Mouse (Mus musculus): ENCODE results near the gene Il10rb. TPM values are rescaled to one million over a fixed set of nuclear protein-coding genes. Genes with fewer than 3 reads are reported as not detected.

Il10rb gene
- polyA plus RNA-seq, 1 experiment = 13.7 TPM

DNA sequence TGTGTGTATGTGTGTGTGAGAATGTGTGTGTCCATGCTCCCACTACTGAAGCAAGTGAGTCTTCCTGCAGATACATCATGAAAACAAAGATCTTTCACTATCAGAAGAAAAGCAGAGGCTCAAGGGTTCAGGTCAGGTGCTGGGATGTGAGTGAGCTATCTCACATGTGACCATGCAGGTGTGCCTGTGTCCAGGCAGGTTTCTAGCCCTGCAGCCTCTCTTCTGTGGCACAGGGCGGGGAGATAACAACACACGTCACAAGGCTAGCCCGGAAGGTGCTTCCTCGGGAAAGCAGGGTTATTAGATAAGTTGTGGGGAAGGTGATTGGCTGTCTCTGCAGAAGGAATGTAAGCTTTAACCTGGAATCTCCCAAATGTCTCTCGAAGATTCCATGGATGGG lies 25.8 kb upstream of the Il10rb start:
- Histone ChIP-seq H3K4me3 (no peak overlapping the region), H3K4me2 (ENCODE audit: low read depth) (no peak overlapping the region), H3ac (ENCODE audit: control insufficient read depth, insufficient read length) (no peak overlapping the region), H3K27me3 (ENCODE audit: control insufficient read depth, insufficient read depth, insufficient read length) (no peaks in the 10 kb centered on the region), H3K36me3 (ENCODE audit: control insufficient read depth, insufficient read depth) (peaks cover 5% of the 10 kb centered on the region), H3K79me2 (ENCODE audit: control insufficient read depth, insufficient read depth) (peaks cover 1% of the 10 kb centered on the region)
- TF ChIP-seq USF1 (IDR thresholded peaks at IDR 0.05; ENCODE audit: low read depth) = no peak
- TF ChIP-seq REST (IDR thresholded peaks at IDR 0.05; ENCODE audit: insufficient read depth, insufficient read length) = no peak
- TF ChIP-seq CEBPB (IDR thresholded peaks at IDR 0.05; ENCODE audit: insufficient read depth, poor library complexity, severe bottlenecking) = no peak
- no peak for TF ChIP-seq E2F4 (IDR thresholded peaks at IDR 0.05; ENCODE audit: insufficient read depth)
- no peak for TF ChIP-seq POLR2AphosphoS2 (IDR thresholded peaks at IDR 0.05; ENCODE audit: insufficient read length, low read depth)

- H3ac ChIP-seq (ENCODE audit: control insufficient read depth, insufficient read length) = no peak overlapping the region
- no peaks in the 10 kb centered on the region for H3K27me3 ChIP-seq (ENCODE audit: control insufficient read depth, insufficient read depth, insufficient read length)
- TF ChIP-seq SRF (IDR thresholded peaks at IDR 0.05; ENCODE audit: control insufficient read depth, insufficient read length, low read depth) = no peak
- no peak for TF ChIP-seq MYOG (IDR thresholded peaks at IDR 0.05; ENCODE audit: control insufficient read depth in 1 of 3, insufficient read depth in 1 of 3, insufficient read length in 2 of 3, low read depth in 2 of 3)
- no peak for TF ChIP-seq POLR2AphosphoS2 (IDR thresholded peaks at IDR 0.05; ENCODE audit: insufficient read length, low read depth)
- no peak for TF ChIP-seq TCF12 (IDR thresholded peaks at IDR 0.05; ENCODE audit: insufficient read depth, poor library complexity, severe bottlenecking)
- no peak for TF ChIP-seq CEBPB (IDR thresholded peaks at IDR 0.05; ENCODE audit: insufficient read depth, poor library complexity, severe bottlenecking)
- TF ChIP-seq MAX (IDR thresholded peaks at IDR 0.05; ENCODE audit: low read depth) = no peak
- TF ChIP-seq POLR2A (IDR thresholded peaks at IDR 0.05; ENCODE audit: insufficient read length, low read depth) = no peak
- TF ChIP-seq E2F4 (IDR thresholded peaks at IDR 0.05; ENCODE audit: insufficient read depth) = no peak
- no peak for TF ChIP-seq MYOD1 (IDR thresholded peaks at IDR 0.05; ENCODE audit: control insufficient read depth in 1 of 3, insufficient read length in 2 of 3, low read depth in 2 of 3)
- no peak for TF ChIP-seq USF1 (IDR thresholded peaks at IDR 0.05; ENCODE audit: low read depth)
- no peak for TF ChIP-seq REST (IDR thresholded peaks at IDR 0.05; ENCODE audit: insufficient read depth, insufficient read length)
- TF ChIP-seq TCF3 (IDR thresholded peaks at IDR 0.05; ENCODE audit: insufficient read length, low read depth) = no peak
- no peaks in the 10 kb centered on the region for H3K79me2 ChIP-seq (ENCODE audit: control insufficient read depth, insufficient read depth)
- no peak overlapping the region for H3K4me3 ChIP-seq
- H3K4me2 ChIP-seq (ENCODE audit: low read depth) = no peak overlapping the region
- peaks cover 6% of the 10 kb centered on the region for H3K36me3 ChIP-seq (ENCODE audit: control insufficient read depth, insufficient read depth)
Measured at GRCm38 (mm10) chr16:91381606-91382005, 24.4 kb upstream of the Il10rb start.

- no peaks in the 10 kb centered on the region for H3K79me2 ChIP-seq (ENCODE audit: control insufficient read depth, insufficient read depth)
- H3K4me3 ChIP-seq = no peak overlapping the region
- peaks cover 6% of the 10 kb centered on the region for H3K36me3 ChIP-seq (ENCODE audit: control insufficient read depth, insufficient read depth)
- no peak overlapping the region for H3ac ChIP-seq (ENCODE audit: control insufficient read depth, insufficient read length)
- no peak for TF ChIP-seq MYOD1 (IDR thresholded peaks at IDR 0.05; ENCODE audit: control insufficient read depth in 1 of 3, insufficient read length in 2 of 3, low read depth in 2 of 3)
- no peak for TF ChIP-seq CEBPB (IDR thresholded peaks at IDR 0.05; ENCODE audit: insufficient read depth, poor library complexity, severe bottlenecking)
- TF ChIP-seq TCF12 (IDR thresholded peaks at IDR 0.05; ENCODE audit: insufficient read depth, poor library complexity, severe bottlenecking) = no peak
- no peak for TF ChIP-seq E2F4 (IDR thresholded peaks at IDR 0.05; ENCODE audit: insufficient read depth)
- no peak for TF ChIP-seq REST (IDR thresholded peaks at IDR 0.05; ENCODE audit: insufficient read depth, insufficient read length)
- TF ChIP-seq MAX (IDR thresholded peaks at IDR 0.05; ENCODE audit: low read depth) = no peak
- TF ChIP-seq SRF (IDR thresholded peaks at IDR 0.05; ENCODE audit: control insufficient read depth, insufficient read length, low read depth) = no peak
- no peak for TF ChIP-seq USF1 (IDR thresholded peaks at IDR 0.05; ENCODE audit: low read depth)
- no peak for TF ChIP-seq TCF3 (IDR thresholded peaks at IDR 0.05; ENCODE audit: insufficient read length, low read depth)
- TF ChIP-seq POLR2A (IDR thresholded peaks at IDR 0.05; ENCODE audit: insufficient read length, low read depth) = no peak
- no peaks in the 10 kb centered on the region for H3K27me3 ChIP-seq (ENCODE audit: control insufficient read depth, insufficient read depth, insufficient read length)
- H3K4me2 ChIP-seq (ENCODE audit: low read depth) = no peak overlapping the region
Measured at GRCm38 (mm10) chr16:91382261-91382790, 23.6 kb upstream of the Il10rb start.

GRCm38 (mm10) chr16:91384221-91384620 lies 21.7 kb upstream of the Il10rb start:
- Histone ChIP-seq H3K4me2 (ENCODE audit: low read depth) (no peak overlapping the region), H3K36me3 (ENCODE audit: control insufficient read depth, insufficient read depth) (peaks cover 6% of the 10 kb centered on the region), H3K79me2 (ENCODE audit: control insufficient read depth, insufficient read depth) (no peaks in the 10 kb centered on the region), H3K27me3 (ENCODE audit: control insufficient read depth, insufficient read depth, insufficient read length) (no peaks in the 10 kb centered on the region), H3ac (ENCODE audit: control insufficient read depth, insufficient read length) (no peak overlapping the region), H3K4me3 (no peak overlapping the region)
- TF ChIP-seq POLR2AphosphoS2 (IDR thresholded peaks at IDR 0.05; ENCODE audit: insufficient read length, low read depth) (no peak), MAX (IDR thresholded peaks at IDR 0.05; ENCODE audit: low read depth) (no peak), E2F4 (IDR thresholded peaks at IDR 0.05; ENCODE audit: insufficient read depth) (no peak), REST (IDR thresholded peaks at IDR 0.05; ENCODE audit: insufficient read depth, insufficient read length) (no peak), POLR2A (IDR thresholded peaks at IDR 0.05; ENCODE audit: insufficient read length, low read depth) (no peak), TCF3 (IDR thresholded peaks at IDR 0.05; ENCODE audit: insufficient read length, low read depth) (no peak), MYOG (IDR thresholded peaks at IDR 0.05; ENCODE audit: control insufficient read depth in 1 of 3, insufficient read depth in 1 of 3, insufficient read length in 2 of 3, low read depth in 2 of 3) (no peak), USF1 (IDR thresholded peaks at IDR 0.05; ENCODE audit: low read depth) (no peak), TCF12 (IDR thresholded peaks at IDR 0.05; ENCODE audit: insufficient read depth, poor library complexity, severe bottlenecking) (no peak), SRF (IDR thresholded peaks at IDR 0.05; ENCODE audit: control insufficient read depth, insufficient read length, low read depth) (no peak), CEBPB (IDR thresholded peaks at IDR 0.05; ENCODE audit: insufficient read depth, poor library complexity, severe bottlenecking) (no peak), MYOD1 (IDR thresholded peaks at IDR 0.05; ENCODE audit: control insufficient read depth in 1 of 3, insufficient read length in 2 of 3, low read depth in 2 of 3) (no peak)

- Histone ChIP-seq H3K36me3 (ENCODE audit: control insufficient read depth, insufficient read depth) (peaks cover 6% of the 10 kb centered on the region), H3ac (ENCODE audit: control insufficient read depth, insufficient read length) (no peak overlapping the region), H3K79me2 (ENCODE audit: control insufficient read depth, insufficient read depth) (no peaks in the 10 kb centered on the region), H3K4me2 (ENCODE audit: low read depth) (no peak overlapping the region), H3K27me3 (ENCODE audit: control insufficient read depth, insufficient read depth, insufficient read length) (no peaks in the 10 kb centered on the region), H3K4me3 (no peak overlapping the region)
- no peak for TF ChIP-seq E2F4 (IDR thresholded peaks at IDR 0.05; ENCODE audit: insufficient read depth)
- TF ChIP-seq POLR2A (IDR thresholded peaks at IDR 0.05; ENCODE audit: insufficient read length, low read depth) = no peak
- TF ChIP-seq TCF12 (IDR thresholded peaks at IDR 0.05; ENCODE audit: insufficient read depth, poor library complexity, severe bottlenecking) = no peak
- no peak for TF ChIP-seq REST (IDR thresholded peaks at IDR 0.05; ENCODE audit: insufficient read depth, insufficient read length)
- no peak for TF ChIP-seq MYOD1 (IDR thresholded peaks at IDR 0.05; ENCODE audit: control insufficient read depth in 1 of 3, insufficient read length in 2 of 3, low read depth in 2 of 3)
- TF ChIP-seq CEBPB (IDR thresholded peaks at IDR 0.05; ENCODE audit: insufficient read depth, poor library complexity, severe bottlenecking) = no peak
- TF ChIP-seq MYOG (IDR thresholded peaks at IDR 0.05; ENCODE audit: control insufficient read depth in 1 of 3, insufficient read depth in 1 of 3, insufficient read length in 2 of 3, low read depth in 2 of 3) = no peak
- no peak for TF ChIP-seq MAX (IDR thresholded peaks at IDR 0.05; ENCODE audit: low read depth)
- TF ChIP-seq SRF (IDR thresholded peaks at IDR 0.05; ENCODE audit: control insufficient read depth, insufficient read length, low read depth) = no peak
- TF ChIP-seq USF1 (IDR thresholded peaks at IDR 0.05; ENCODE audit: low read depth) = no peak
- no peak for TF ChIP-seq TCF3 (IDR thresholded peaks at IDR 0.05; ENCODE audit: insufficient read length, low read depth)
- TF ChIP-seq POLR2AphosphoS2 (IDR thresholded peaks at IDR 0.05; ENCODE audit: insufficient read length, low read depth) = no peak
Measured at GRCm38 (mm10) chr16:91385621-91386020, 20.3 kb upstream of the Il10rb start.
